Mouse (Mus musculus) kidney, adult 10 weeks (tissue): ENCODE results near the gene Ralgapa2. TPM values are rescaled to one million over a fixed set of nuclear protein-coding genes. Genes with fewer than 3 reads are reported as not detected.

Experiments used
- polyA plus RNA-seq: library from polyadenylated mRNA; stranded (reverse); fragments of 350-450 nt; fragmentation: Illumina TruSeq; extraction: RNeasy Lipid Tissue Mini Kit (QIAGEN cat#74804); gene quantifications from one replicate; pipeline ENCODE4 v1.2.3, GENCODE M21; 2014; ENCODE audit warnings: low read depth, low replicate concordance

The Ralgapa2 gene
- polyA plus RNA-seq: 19.8 TPM

DNA sequence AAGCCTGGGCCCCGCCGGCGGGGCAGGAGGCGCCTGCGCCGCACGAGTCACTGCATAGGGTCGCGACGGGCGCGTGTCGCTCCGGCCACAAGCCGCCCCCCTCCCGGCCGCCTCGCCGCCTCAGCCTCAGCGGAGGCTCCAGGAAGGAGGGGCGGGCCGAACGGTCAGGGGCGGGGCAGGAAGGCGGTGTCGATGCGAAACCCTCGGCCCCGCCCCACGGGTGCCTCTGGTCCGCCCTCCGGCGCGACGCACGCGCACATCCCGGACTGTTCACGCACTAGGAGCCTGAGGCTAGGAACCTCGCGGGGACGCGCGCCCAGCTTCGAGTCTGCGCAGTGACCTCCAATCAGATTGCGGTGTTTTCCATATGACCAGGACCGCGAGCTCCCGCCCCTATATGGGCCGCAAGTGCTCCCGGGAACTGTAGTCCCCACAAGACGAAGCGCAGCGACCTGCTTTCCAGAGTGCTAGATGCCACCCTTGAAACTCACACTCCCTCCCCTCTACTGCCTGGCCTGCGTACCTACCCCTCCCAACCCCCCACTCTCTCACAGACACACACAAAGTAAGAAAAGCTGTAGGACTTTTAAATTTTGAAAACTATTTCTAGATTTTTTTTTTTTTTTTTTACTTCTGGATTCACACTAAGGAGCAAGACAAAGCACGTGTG is at the start of gene Ralgapa2:
Gene Ralgapa2, minus strand, starts transcription at position 434 of the 670 bp plus-strand sequence.

GRCm38 (mm10) chr2:146221076-146221928 is 290.8 kb downstream of the Ralgapa2 start, which contains the start of gene Insm1:
Gene Insm1 (plus strand): TSS chr2:146221921.

